Mouse (Mus musculus) gastrocnemius, adult 8-10 months (tissue): ENCODE measurements around the gene Snx5. TPM values are rescaled to one million over a fixed set of nuclear protein-coding genes. Genes with fewer than 3 reads are reported as not detected.

Experiments used
- DNase-seq, 2 experiments: peaks; one replicate each; pipeline ENCODE4 v3.0.0; 2022; ENCODE audit warnings: low spot score in 2 of 2
- total RNA-seq, 4 experiments: library from RNA; stranded (reverse); gene quantifications; 2 replicates each; pipeline ENCODE4 v1.2.4; 2022

Snx5 gene
- total RNA-seq, 4 experiments from 2014 or later = 57.8 to 66.5 (median 58.9) TPM

GRCm38 (mm10) chr2:144228521-144229346, 42.0 kb downstream of the Snx5 start:
- DNase-seq = no peak

DNA sequence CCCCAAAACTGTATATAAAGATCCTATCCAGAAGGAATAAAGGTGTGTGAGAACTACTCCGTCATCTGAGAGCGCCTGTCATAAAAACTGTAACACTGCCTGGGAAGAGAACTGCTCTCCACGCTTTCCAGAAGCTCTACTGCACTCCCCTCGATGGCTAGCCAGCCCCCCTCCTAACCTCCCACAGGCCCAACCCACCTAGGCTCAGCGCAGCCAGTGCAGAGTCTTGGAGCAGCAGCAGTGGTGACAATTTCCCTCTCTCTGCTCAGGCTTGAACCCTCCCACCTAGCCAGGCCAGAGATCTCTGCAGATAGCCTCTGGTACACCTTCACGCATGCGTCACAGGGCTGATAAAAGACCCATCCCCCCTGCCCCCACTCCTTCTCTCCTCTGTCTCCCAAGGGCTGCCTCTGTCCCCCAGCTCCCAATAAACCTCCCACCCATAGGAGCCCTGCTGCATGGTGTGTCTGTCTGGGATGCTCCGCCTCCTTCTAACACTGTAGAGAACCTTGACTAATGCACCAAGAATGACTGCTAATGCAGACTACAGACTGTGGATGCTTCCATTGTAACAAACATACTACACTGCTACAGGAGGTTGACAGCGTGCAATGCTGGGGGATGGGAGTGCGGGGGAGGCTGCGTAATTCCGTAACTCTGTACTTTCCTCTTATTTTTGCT, 43.7 kb downstream of the Snx5 start:
- DNase-seq = no peak

DNA sequence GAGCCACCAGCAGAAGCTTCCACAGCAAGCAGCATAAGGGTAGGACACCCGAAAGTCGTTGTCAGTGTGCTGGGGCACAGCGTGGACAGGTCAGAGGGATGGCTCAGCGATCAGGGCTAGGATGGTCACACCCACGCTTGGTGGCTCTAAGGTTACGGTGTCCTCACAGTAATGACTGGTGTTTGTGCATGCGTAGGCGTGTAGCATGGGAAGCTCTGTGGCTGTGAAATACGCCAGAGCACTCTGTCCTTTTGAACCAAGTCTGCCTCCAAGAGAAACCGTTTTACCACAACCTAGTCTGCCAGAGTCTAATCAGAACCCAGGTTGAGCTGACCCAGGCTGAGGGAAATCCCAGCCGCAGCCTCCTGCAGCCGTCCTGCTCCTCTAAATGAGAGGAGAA, 46.4 kb downstream of the Snx5 start:
- no peak for DNase-seq

DNA sequence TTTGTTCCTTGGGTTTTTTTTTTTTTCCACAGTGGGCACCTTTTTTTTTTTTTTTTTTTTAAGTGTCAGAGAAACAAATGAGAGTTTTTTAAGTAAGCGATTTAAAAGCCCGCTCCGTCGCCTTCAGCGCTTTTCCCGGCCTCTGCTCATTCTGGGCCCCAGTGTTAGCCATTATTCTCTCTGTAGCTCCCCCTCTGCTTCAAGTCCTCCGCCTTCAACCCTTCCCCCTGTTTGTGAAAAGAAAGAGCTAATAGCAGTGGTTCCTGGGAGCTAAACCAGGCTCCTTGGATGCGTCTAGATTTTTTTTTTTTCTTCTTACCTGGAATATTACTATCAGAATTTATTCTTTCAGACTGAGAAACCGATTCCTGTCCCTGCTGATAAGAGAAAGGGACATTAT, 55.1 kb downstream of the Snx5 start:
- no peak for DNase-seq

DNA sequence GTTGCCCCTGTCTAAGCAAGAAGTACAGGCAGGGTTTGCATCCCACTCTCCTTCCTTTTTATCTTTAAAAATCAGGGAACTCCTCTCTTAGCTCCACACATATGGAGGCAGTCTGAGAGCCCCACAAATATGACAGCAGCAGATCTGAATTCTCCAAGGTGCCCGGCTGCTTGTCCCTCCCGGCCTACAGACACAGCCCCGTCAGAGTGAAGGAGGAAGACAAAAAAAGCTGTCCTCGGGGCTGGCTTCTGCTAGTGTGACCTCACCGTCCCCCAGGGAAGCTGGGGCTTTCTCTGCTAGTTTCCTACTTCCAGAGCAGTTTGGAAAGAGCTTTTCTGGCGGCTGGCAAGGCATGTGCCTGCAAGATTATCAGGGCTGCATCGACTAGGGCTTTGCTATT, 55.5 kb downstream of the Snx5 start:
- peak; percentile 27 to 30 for DNase-seq

DNA sequence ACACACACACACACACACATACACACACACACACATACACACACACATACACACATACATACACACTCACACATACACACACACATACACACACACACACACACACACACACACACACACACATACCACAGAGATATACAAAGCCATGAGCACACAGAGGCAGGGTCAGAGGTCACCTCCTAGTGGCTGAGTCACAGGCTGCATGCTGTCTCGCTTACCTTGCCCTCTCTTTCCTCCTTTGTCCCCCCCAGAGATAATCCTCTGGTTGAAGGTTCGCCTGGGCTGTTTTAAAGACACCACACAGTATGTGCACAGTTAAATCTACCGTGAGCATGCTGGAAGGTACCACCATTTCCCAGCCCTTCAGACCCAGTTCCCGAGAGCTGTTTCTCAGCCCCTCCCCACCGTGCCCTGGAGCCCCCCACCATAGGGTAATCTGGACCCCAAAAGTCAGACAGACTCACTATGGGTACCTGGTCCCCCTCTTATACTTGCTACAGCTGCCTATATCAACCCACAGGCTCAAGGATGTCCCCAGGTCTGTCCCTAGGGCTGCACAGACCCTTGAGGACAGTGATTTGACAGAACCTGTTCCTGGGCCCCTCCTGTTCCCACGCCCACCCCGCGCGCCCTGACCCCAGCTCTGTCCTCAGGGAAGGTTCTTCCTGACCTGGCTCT, 56.1 kb downstream of the Snx5 start:
- DNase-seq = no peak

DNA sequence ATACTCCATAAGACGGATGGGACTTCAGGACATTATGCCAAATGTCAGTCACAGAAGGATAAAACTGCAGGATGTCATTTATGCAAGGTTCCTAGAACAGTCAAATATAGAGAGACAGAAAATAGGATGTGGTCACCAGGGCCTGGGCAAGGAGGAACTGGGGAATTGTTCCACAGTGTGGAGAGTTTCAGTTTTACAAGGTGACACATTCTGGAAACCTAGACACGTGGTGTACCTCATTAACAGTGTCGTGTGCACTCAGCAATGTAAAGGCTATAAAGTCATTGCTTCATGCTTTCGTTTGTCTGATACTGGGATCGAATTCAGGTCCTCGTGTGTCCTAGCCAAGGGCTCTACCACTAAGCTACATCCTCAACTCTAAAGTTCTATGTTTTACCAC, 56.9 kb downstream of the Snx5 start:
- DNase-seq = no peak

DNA sequence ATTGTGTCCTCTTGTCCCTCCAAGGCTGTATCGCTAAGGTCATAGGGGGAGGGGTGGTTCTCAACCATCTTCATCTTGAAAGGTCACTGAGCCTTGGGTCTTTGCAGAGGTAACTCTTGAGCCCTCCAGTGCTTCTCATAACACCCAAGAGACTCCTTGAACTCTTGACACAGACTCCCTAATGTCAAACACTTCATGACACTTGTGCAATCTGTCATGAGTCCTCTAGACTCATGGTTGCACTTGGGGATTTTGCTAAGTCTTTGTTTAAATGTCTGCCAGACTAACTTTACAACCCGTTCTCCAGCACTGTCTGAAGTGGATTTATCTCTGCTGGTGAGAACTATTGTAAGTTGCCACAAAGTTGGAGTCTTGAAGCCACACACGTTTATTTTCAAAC, 61.3 kb downstream of the Snx5 start:
- DNase-seq = no peak

GRCm38 (mm10) chr2:144207365-144207764, 63.3 kb downstream of the Snx5 start:
- no peak for DNase-seq

DNA sequence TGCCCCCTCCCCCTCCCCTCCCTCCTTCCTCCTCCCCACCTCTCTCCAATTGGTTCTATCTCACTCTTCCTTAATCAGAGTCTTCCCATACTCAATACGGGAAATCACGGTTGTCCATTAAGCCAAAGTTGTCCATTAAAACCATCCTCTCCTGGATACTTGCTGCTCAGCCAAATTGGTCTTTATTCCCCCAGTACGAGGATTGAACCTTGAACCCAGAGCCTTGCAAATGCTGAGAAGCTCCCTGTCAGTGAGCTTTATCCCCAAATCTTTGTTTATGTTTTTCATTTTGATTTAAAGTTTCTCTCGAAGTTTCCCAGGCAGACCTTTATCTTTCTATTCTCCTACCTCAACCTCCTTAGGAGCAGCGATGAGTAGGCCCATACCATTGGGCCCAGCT, 67.7 kb downstream of the Snx5 start:
- no peak for DNase-seq

- no peak for DNase-seq
Observed at GRCm38 (mm10) chr2:144202567-144202966, 68.1 kb downstream of the Snx5 start.

DNA sequence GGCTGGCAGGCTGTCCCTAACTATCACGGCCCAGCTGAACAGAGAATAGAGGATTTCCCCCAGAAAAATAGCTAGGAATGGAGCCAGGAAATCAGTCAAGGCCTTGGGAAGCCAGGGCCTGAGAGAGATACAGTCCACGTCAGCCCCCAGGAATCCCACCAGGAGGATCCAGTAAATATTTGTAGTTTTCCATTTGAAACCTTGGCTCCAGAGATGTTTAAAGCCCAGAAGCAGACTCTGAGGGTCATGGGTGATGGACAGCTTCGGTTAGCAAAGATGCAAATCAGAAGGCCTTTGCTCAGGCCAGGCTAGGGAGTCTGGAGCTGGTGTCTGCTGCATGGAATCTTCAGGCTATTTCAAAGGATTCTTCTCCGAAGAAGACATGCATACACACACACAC, 68.6 kb downstream of the Snx5 start:
- no peak for DNase-seq

Other genes with a start within 250 kb of the Snx5 start
- gene Banf2, start 237.8 kb downstream of the Snx5 start, total RNA-seq = not detected
- gene Mgme1, start 243 bp downstream of the Snx5 start, total RNA-seq = 10 to 100 TPM; 11.8 to 13.8 (median 13.1) TPM
- not detected for gene Ovol2, start 61.2 kb upstream of the Snx5 start, total RNA-seq
- gene Kat14, start 98.1 kb upstream of the Snx5 start, total RNA-seq = 10 to 100 TPM; 19.3 to 28.7 (median 23.0) TPM
- 1 to 10 TPM; 2.1 to 8.4 (median 5.7) TPM for gene Pet117, start 98.1 kb upstream of the Snx5 start, total RNA-seq